Mouse (Mus musculus): ENCODE measurements around the gene Ribc2. TPM values are rescaled to one million over a fixed set of nuclear protein-coding genes. Genes with fewer than 3 reads are reported as not detected.

Ribc2 gene
- polyA plus RNA-seq (2012; rRNA removed): 0.13 and 0.29 TPM in 2 replicates

- peaks cover 3% of the 10 kb centered on the region; the same call in 1 of the 2 replicates for H3K4me1 ChIP-seq (ENCODE audit: control insufficient read depth, insufficient read depth, low read length)
- 29% methylated on average over 58 of the region's 58 CpGs for WGBS
- H3K27me3 ChIP-seq (ENCODE audit: control insufficient read depth, insufficient read depth, low read length): no peaks in the 10 kb centered on the region
- peak; percentile 64 to 65 for DNase-seq
- no peak for TF ChIP-seq CTCF (IDR thresholded peaks at IDR 0.05; ENCODE audit: borderline replicate concordance, insufficient read depth, low read depth, low read length)
- no peak for TF ChIP-seq POLR2A (IDR thresholded peaks at IDR 0.05; ENCODE audit: borderline replicate concordance, insufficient read depth, low read length)
- H3K4me3 ChIP-seq (replicated peaks; ENCODE audit: insufficient read depth, low read depth, low read length): peak within 1 kb of the TSS; percentile 53
- H3K27ac ChIP-seq (ENCODE audit: insufficient read depth, low read length): no peak within 1 kb of the TSS
Observed at GRCm38 (mm10) chr15:85131275-85132192, at the start of gene Ribc2, which contains the start of gene Smc1b. TSS of gene Ribc2 (plus strand) at chr15:85132078. TSS of gene Smc1b (minus strand) at chr15:85131964.

- Histone ChIP-seq H3K27ac (ENCODE audit: insufficient read depth, low read length) (no peak overlapping the region), H3K27me3 (ENCODE audit: control insufficient read depth, insufficient read depth, low read length) (no peaks in the 10 kb centered on the region), H3K4me3 (replicated peaks; ENCODE audit: insufficient read depth, low read depth, low read length) (no peak overlapping the region), H3K4me1 (ENCODE audit: control insufficient read depth, insufficient read depth, low read length) (no peaks in the 10 kb centered on the region)
- no peak for DNase-seq
- no peak for TF ChIP-seq POLR2A (IDR thresholded peaks at IDR 0.05; ENCODE audit: borderline replicate concordance, insufficient read depth, low read length)
- WGBS: 37% methylated on average over 1 of the region's 1 CpGs
Observed at GRCm38 (mm10) chr15:85085641-85086040, 46.2 kb upstream of the Ribc2 start.

- peaks cover 3% of the 10 kb centered on the region; the same call in 1 of the 2 replicates for H3K4me1 ChIP-seq (ENCODE audit: control insufficient read depth, insufficient read depth, low read length)
- H3K27ac ChIP-seq (ENCODE audit: insufficient read depth, low read length): no peak overlapping the region
- WGBS: 14% methylated on average over 10 of the region's 10 CpGs
- TF ChIP-seq CTCF (IDR thresholded peaks at IDR 0.05; ENCODE audit: borderline replicate concordance, insufficient read depth, low read depth, low read length) (no peak), POLR2A (IDR thresholded peaks at IDR 0.05; ENCODE audit: borderline replicate concordance, insufficient read depth, low read length) (no peak)
- DNase-seq: no peak
- H3K27me3 ChIP-seq (ENCODE audit: control insufficient read depth, insufficient read depth, low read length): no peaks in the 10 kb centered on the region
- peak overlapping the region; percentile 53 for H3K4me3 ChIP-seq (replicated peaks; ENCODE audit: insufficient read depth, low read depth, low read length)
Observed at GRCm38 (mm10) chr15:85132193-85132520, 279 bp downstream of the Ribc2 start.

- peaks cover 3% of the 10 kb centered on the region; the same call in 1 of the 2 replicates for H3K4me1 ChIP-seq (ENCODE audit: control insufficient read depth, insufficient read depth, low read length)
- no peak overlapping the region for H3K27ac ChIP-seq (ENCODE audit: insufficient read depth, low read length)
- no peaks in the 10 kb centered on the region for H3K27me3 ChIP-seq (ENCODE audit: control insufficient read depth, insufficient read depth, low read length)
- WGBS: 26% methylated on average over 9 of the region's 9 CpGs
- no peak for DNase-seq
- H3K4me3 ChIP-seq (replicated peaks; ENCODE audit: insufficient read depth, low read depth, low read length): no peak overlapping the region
- TF ChIP-seq POLR2A (IDR thresholded peaks at IDR 0.05; ENCODE audit: borderline replicate concordance, insufficient read depth, low read length) (no peak), CTCF (IDR thresholded peaks at IDR 0.05; ENCODE audit: borderline replicate concordance, insufficient read depth, low read depth, low read length) (no peak)
Observed at GRCm38 (mm10) chr15:85135143-85135542, 3.3 kb downstream of the Ribc2 start.

- no peaks in the 10 kb centered on the region for H3K27me3 ChIP-seq (ENCODE audit: control insufficient read depth, insufficient read depth, low read length)
- no peak for TF ChIP-seq POLR2A (IDR thresholded peaks at IDR 0.05; ENCODE audit: borderline replicate concordance, insufficient read depth, low read length)
- no peak for TF ChIP-seq CTCF (IDR thresholded peaks at IDR 0.05; ENCODE audit: borderline replicate concordance, insufficient read depth, low read depth, low read length)
- H3K4me1 ChIP-seq (ENCODE audit: control insufficient read depth, insufficient read depth, low read length): no peaks in the 10 kb centered on the region
- no peak overlapping the region for H3K27ac ChIP-seq (ENCODE audit: insufficient read depth, low read length)
- DNase-seq: no peak
- WGBS: 88% methylated on average over 10 of the region's 10 CpGs
- no peak overlapping the region for H3K4me3 ChIP-seq (replicated peaks; ENCODE audit: insufficient read depth, low read depth, low read length)
Observed at GRCm38 (mm10) chr15:85141290-85141689, 9.4 kb downstream of the Ribc2 start.

- WGBS: 22% methylated on average over 2 of the region's 2 CpGs
- Histone ChIP-seq H3K4me1 (ENCODE audit: control insufficient read depth, insufficient read depth, low read length) (no peaks in the 10 kb centered on the region), H3K4me3 (replicated peaks; ENCODE audit: insufficient read depth, low read depth, low read length) (no peak overlapping the region), H3K27ac (ENCODE audit: insufficient read depth, low read length) (no peak overlapping the region), H3K27me3 (ENCODE audit: control insufficient read depth, insufficient read depth, low read length) (no peaks in the 10 kb centered on the region)
- TF ChIP-seq CTCF (IDR thresholded peaks at IDR 0.05; ENCODE audit: borderline replicate concordance, insufficient read depth, low read depth, low read length) (no peak), POLR2A (IDR thresholded peaks at IDR 0.05; ENCODE audit: borderline replicate concordance, insufficient read depth, low read length) (no peak)
- no peak for DNase-seq
Observed at GRCm38 (mm10) chr15:85142441-85142840, 10.6 kb downstream of the Ribc2 start.

GRCm38 (mm10) chr15:85143161-85143560 lies 11.3 kb downstream of the Ribc2 start:
- no peak for TF ChIP-seq POLR2A (IDR thresholded peaks at IDR 0.05; ENCODE audit: borderline replicate concordance, insufficient read depth, low read length)
- no peak for TF ChIP-seq CTCF (IDR thresholded peaks at IDR 0.05; ENCODE audit: borderline replicate concordance, insufficient read depth, low read depth, low read length)
- no peak for DNase-seq
- Histone ChIP-seq H3K4me3 (replicated peaks; ENCODE audit: insufficient read depth, low read depth, low read length) (no peak overlapping the region), H3K4me1 (ENCODE audit: control insufficient read depth, insufficient read depth, low read length) (no peaks in the 10 kb centered on the region), H3K27ac (ENCODE audit: insufficient read depth, low read length) (no peak overlapping the region), H3K27me3 (ENCODE audit: control insufficient read depth, insufficient read depth, low read length) (no peaks in the 10 kb centered on the region)
- WGBS: 86% methylated on average over 11 of the region's 11 CpGs

GRCm38 (mm10) chr15:85143747-85144146 lies 11.9 kb downstream of the Ribc2 start:
- TF ChIP-seq CTCF (IDR thresholded peaks at IDR 0.05; ENCODE audit: borderline replicate concordance, insufficient read depth, low read depth, low read length) (no peak), POLR2A (IDR thresholded peaks at IDR 0.05; ENCODE audit: borderline replicate concordance, insufficient read depth, low read length) (no peak)
- Histone ChIP-seq H3K4me1 (ENCODE audit: control insufficient read depth, insufficient read depth, low read length) (no peaks in the 10 kb centered on the region), H3K27ac (ENCODE audit: insufficient read depth, low read length) (no peak overlapping the region), H3K4me3 (replicated peaks; ENCODE audit: insufficient read depth, low read depth, low read length) (no peak overlapping the region), H3K27me3 (ENCODE audit: control insufficient read depth, insufficient read depth, low read length) (no peaks in the 10 kb centered on the region)
- no peak for DNase-seq
- WGBS: 100% methylated on average over 1 of the region's 1 CpGs
